Mouse (Mus musculus): Measurements from ENCODE around the gene Fam135a. TPM values are rescaled to one million over a fixed set of nuclear protein-coding genes. Genes with fewer than 3 reads are reported as not detected.
"Not testable (repeated sequence)": the region's sequence is repeated elsewhere in the genome, so short reads cannot be mapped to it uniquely, and the experiment has no call there.

The Fam135a gene
- polyA plus RNA-seq, 1 experiment from 2014 or later: 39.2 TPM

GRCm38 (mm10) chr1:23978281-23978680 lies 121.9 kb downstream of the Fam135a start:
- no peak for DNase-seq (ENCODE audit: low spot score)
- 87% methylated on average over 6 of the region's 6 CpGs for WGBS
- Histone ChIP-seq H3K27me3 (ENCODE audit: low read depth, poor library complexity, severe bottlenecking) (no peaks in the 10 kb centered on the region), H3K36me3 (no peaks in the 10 kb centered on the region), H3K4me3 (no peak overlapping the region), H3K27ac (no peak overlapping the region), H3K9me3 (replicated peaks) (no peaks in the 10 kb centered on the region), H3K4me1 (peaks cover 10% of the 10 kb centered on the region)

- DNase-seq (ENCODE audit: low spot score); H3K27ac ChIP-seq; H3K4me3 ChIP-seq; H3K36me3 ChIP-seq; H3K9me3 ChIP-seq (replicated peaks); H3K4me1 ChIP-seq; H3K27me3 ChIP-seq (ENCODE audit: low read depth, poor library complexity, severe bottlenecking): not testable (repeated sequence)
- WGBS: 92% methylated on average over 4 of the region's 4 CpGs
Measured at GRCm38 (mm10) chr1:23971159-23971558, 129.0 kb downstream of the Fam135a start.

- H3K4me1 ChIP-seq: no peaks in the 10 kb centered on the region
- H3K9me3 ChIP-seq (replicated peaks): no peaks in the 10 kb centered on the region
- 90% methylated on average over 9 of the region's 9 CpGs for WGBS
- no peak overlapping the region for H3K27ac ChIP-seq
- no peaks in the 10 kb centered on the region for H3K36me3 ChIP-seq
- H3K4me3 ChIP-seq: no peak overlapping the region
- no peak for DNase-seq (ENCODE audit: low spot score)
- H3K27me3 ChIP-seq (ENCODE audit: low read depth, poor library complexity, severe bottlenecking): no peaks in the 10 kb centered on the region
Measured at GRCm38 (mm10) chr1:23968027-23968725, 132.0 kb downstream of the Fam135a start.

- Histone ChIP-seq H3K36me3 (no peaks in the 10 kb centered on the region), H3K4me1 (no peaks in the 10 kb centered on the region), H3K9me3 (replicated peaks) (no peaks in the 10 kb centered on the region), H3K4me3 (no peak overlapping the region), H3K27ac (no peak overlapping the region), H3K27me3 (ENCODE audit: low read depth, poor library complexity, severe bottlenecking) (no peaks in the 10 kb centered on the region)
- WGBS: 52% methylated on average over 1 of the region's 1 CpGs
- no peak for DNase-seq (ENCODE audit: low spot score)
Measured at GRCm38 (mm10) chr1:23966226-23966625, 133.9 kb downstream of the Fam135a start.

Other genes starting within 250 kb of the Fam135a start
- gene Smap1, start 178.0 kb downstream of the Fam135a start, polyA plus RNA-seq (2016; fragmentation: Nextera tagmentation; extraction: Ambion mirVana): 33.5 and 36.7 TPM in 2 replicates
- 77.1 and 79.7 TPM in 2 replicates for gene Sdhaf4, start 94.7 kb downstream of the Fam135a start, polyA plus RNA-seq (2016; fragmentation: Nextera tagmentation; extraction: Ambion mirVana)
- gene Col9a1, start 77.3 kb upstream of the Fam135a start, polyA plus RNA-seq (2016; fragmentation: Nextera tagmentation; extraction: Ambion mirVana): 41.3 and 81.1 TPM in 2 replicates

Data from limb, embryonic 10.5 days (tissue).